Mouse (Mus musculus) myocyte (in vitro differentiated cells): ENCODE results near the gene Pcgf5.

Source experiments
- CEBPB ChIP-seq: IDR thresholded peaks from 2 replicates; pipeline ENCODE4 v1.6.1; 2011; ENCODE audit warnings: mild to moderate bottlenecking, moderate library complexity; ENCODE audit not compliant: poor library complexity, insufficient read depth, severe bottlenecking
- E2F4 ChIP-seq: IDR thresholded peaks from one replicate; pipeline ENCODE4 v1.6.1; 2011; ENCODE audit warnings: mild to moderate bottlenecking, control low read depth, moderate library complexity; ENCODE audit not compliant: insufficient read depth
- MAX ChIP-seq: IDR thresholded peaks from one replicate; pipeline ENCODE4 v1.6.1; 2011; ENCODE audit warnings: low read depth, mild to moderate bottlenecking, control low read depth
- MYOG ChIP-seq, 3 experiments: IDR thresholded peaks; one replicate each; pipeline ENCODE4 v1.6.1; 2011; ENCODE audit warnings: control low read depth in 2 of 3, low read depth in 2 of 3, mild to moderate bottlenecking in 2 of 3; ENCODE audit not compliant: insufficient read length in 2 of 3, control insufficient read depth in 1 of 3, insufficient read depth in 1 of 3
- POLR2A ChIP-seq: IDR thresholded peaks from one replicate; pipeline ENCODE4 v1.6.1; 2011; ENCODE audit warnings: low read depth, mild to moderate bottlenecking, control low read depth, moderate library complexity; ENCODE audit not compliant: insufficient read length
- POLR2AphosphoS2 ChIP-seq: IDR thresholded peaks from one replicate; pipeline ENCODE4 v1.6.1; 2011; ENCODE audit warnings: low read depth, control low read depth; ENCODE audit not compliant: insufficient read length
- TCF12 ChIP-seq: IDR thresholded peaks from one replicate; pipeline ENCODE4 v1.6.1; 2011; ENCODE audit warnings: mild to moderate bottlenecking, control low read depth; ENCODE audit not compliant: poor library complexity, insufficient read depth, severe bottlenecking
- USF1 ChIP-seq: IDR thresholded peaks from one replicate; pipeline ENCODE4 v1.6.1; 2011; ENCODE audit warnings: low read depth, mild to moderate bottlenecking, control low read depth, moderate library complexity

DNA sequence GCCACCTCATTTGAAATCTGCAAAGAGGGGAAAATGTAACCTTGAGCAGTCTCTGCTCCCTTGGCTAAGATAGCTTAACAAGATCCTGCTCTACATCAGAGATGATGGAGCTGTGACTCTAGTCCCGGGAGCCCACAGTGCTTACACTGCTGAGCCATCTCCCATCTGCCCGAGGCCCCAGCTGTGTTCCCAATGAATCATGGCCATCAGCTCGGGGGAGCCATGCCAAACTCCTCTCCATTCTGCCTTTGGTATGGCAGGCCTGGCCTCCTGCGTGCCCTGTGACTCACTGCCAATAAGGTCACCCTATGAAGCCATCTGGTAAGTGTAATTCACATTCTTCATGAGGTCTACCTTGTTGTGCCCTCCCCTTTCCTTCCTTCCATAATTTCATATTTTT, 149.0 kb downstream of the Pcgf5 start:
- TF ChIP-seq POLR2A (no peak), MAX (no peak), USF1 (no peak), E2F4 (no peak), POLR2AphosphoS2 (no peak), CEBPB (no peak), TCF12 (peak; percentile 33), MYOG (IDR thresholded peaks at IDR 0.05; ENCODE audit: control insufficient read depth in 1 of 3, insufficient read depth in 1 of 3, insufficient read length in 2 of 3, low read depth in 2 of 3) (peak in 1 of 3 experiments; percentile 60)
